Mouse (Mus musculus) kidney, adult 10 weeks (tissue): Measurements from ENCODE around the gene Ajap1. TPM values are rescaled to one million over a fixed set of nuclear protein-coding genes. Genes with fewer than 3 reads are reported as not detected.

Experiments used
- polyA plus RNA-seq: library from polyadenylated mRNA; stranded (reverse); fragments of 350-450 nt; fragmentation: Illumina TruSeq; extraction: RNeasy Lipid Tissue Mini Kit (QIAGEN cat#74804); gene quantifications from one replicate; pipeline ENCODE4 v1.2.3, GENCODE M21; 2014; ENCODE audit warnings: low read depth, low replicate concordance

Ajap1 gene
- 0.12 TPM for polyA plus RNA-seq

GRCm38 (mm10) chr4:153482459-153483338 is at the start of gene Ajap1:
Gene Ajap1, minus strand, starts transcription at chr4:153482811.

